Mouse (Mus musculus): ENCODE data around the gene Ltbp1. TPM values are rescaled to one million over a fixed set of nuclear protein-coding genes. Genes with fewer than 3 reads are reported as not detected.

Gene Ltbp1
- total RNA-seq, 2 experiments from 2014 or later: 7.2 to 7.8 TPM

DNA sequence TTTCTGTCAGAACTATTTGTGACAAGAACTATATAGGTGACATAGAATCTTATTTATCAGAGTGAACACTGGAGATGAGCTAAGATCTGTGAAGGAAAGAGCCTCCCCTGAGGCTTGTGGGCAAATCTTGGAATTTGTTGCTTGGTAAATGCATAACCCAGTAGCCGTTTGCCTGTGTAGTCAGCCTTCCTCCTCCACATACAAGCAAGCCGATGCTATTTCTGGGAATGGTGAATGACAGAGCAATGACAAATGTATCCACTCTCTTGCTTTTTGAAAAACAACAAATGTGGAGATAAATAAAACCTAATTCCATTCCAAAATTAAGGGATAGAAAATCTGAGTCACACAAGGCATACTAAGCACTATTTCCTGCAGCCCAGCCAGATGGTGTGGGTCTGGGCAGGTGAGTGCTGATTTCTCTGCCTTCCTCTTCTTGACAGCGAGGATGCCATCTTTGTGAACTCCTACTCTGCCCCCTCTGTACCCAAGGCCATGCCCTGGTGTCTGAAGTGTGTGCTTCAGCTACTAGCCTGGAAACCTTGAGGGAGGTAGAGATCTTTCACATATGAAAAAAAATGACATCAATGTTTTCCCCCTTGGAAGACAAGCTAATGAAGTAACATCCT is 163.3 kb downstream of the Ltbp1 start:
- no peak for DNase-seq (ENCODE audit: low spot score in 2 of 2)

DNA sequence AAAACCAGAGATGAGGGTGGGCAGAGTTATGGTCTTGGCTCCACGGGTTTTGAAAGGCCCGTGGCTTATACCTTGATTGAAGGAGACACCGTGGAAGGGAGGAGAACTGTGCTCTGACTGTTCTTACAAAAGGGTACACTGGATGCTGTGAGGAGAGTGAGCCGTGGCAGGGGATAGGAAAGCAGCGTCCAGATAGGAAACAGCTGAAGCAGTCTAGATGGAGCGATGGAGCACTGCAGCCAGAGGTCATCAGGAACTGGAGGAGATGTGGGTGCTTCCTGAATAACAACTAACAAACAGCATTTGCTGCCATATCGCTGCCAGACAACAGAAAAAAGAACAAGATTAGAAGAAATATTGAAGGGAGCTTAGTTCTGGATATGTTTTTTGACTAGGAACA is 166.3 kb downstream of the Ltbp1 start:
- no peak for DNase-seq (ENCODE audit: low spot score in 2 of 2)

GRCm38 (mm10) chr17:75172685-75173205 is 167.4 kb downstream of the Ltbp1 start:
- DNase-seq (ENCODE audit: low spot score in 2 of 2): no peak

DNA sequence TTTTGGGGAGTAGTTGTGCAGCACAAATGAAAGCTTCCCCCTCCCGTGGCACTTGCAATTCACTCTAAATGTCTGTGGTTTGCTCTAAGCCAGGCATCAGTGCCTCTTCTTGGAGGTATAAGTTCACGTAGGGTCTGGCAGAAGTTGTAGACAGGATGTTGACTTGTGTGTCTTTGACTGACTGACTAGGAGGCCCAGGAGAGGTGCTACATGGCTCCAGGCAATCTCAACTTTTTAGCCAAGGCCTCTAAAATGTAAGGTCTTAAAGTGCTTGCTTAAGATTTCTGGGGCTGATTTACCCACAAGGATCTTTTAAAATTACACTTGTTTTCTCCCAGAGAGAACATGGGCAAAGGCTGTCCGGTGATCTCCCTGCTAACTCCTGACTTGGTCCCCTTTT is 169.1 kb downstream of the Ltbp1 start:
- no peak for DNase-seq (ENCODE audit: low spot score in 2 of 2)

DNA sequence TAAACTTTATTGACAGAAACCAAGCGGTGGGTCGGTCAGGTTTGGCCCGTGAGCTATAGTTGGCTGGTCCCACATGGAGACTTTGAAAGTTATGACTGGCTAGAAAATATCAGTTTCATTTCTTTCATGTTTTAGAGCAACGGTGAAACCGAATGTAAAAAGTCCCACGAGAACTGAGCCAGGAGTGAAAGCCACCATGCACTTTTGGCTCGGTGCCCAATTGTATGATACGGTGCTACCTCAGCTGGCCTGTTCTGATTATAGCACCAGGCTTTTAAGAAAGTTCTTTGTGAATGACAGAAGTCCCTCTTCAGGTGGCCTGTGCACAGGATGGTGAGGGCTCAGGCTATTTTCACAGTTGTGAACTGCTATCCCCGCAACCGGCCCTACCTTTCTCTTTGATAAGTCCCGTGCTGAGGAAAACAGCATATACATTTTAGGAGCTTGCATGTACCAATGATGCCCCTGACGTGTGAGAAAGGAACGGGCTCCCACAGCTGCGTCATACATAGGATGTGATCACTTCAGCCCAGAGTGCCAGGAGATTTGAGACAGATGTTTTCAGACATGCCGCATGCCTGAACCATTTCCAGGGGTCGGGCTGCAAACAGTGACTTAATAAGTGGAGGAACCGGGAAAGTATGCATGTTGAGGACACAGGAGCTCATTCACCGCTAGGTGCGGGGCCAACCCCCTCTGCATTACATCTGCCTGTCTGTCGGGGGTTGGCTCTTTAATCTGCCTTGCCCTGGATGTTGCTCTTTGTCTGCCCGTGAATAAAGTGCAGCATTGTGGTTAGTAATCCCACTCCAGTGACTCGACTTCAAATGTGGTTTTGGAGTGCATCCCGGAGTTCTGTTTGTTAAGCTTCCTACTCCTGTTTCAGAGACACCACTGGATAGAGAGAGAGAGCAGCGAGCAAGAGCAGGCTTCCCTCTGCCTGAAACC is 172.8 kb downstream of the Ltbp1 start:
- peak; percentile 12 to 39 for DNase-seq (ENCODE audit: low spot score in 2 of 2)

- DNase-seq (ENCODE audit: low spot score in 2 of 2): no peak
These were observed 173.6 kb downstream of the Ltbp1 start for GRCm38 (mm10) chr17:75179001-75179400.

DNA sequence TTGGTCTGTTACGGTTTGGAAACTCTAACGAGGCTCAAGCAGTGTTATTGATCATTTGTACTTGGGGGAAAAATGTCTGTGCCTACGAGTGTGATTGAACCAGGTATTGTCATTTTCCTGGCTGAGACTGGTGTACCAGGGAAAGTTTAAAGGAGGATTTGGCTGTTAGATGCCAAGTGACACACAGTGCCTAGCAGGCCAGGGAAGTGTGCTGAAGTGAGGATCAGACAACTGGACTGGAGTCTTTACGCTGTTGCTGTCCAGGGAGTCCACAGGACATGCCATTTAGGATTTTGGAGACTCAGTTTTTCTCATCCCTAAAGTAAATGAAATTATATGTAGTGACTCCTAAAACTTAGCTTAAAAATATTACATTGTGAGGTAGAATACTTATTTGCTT is 174.9 kb downstream of the Ltbp1 start:
- DNase-seq (ENCODE audit: low spot score in 2 of 2): no peak

DNA sequence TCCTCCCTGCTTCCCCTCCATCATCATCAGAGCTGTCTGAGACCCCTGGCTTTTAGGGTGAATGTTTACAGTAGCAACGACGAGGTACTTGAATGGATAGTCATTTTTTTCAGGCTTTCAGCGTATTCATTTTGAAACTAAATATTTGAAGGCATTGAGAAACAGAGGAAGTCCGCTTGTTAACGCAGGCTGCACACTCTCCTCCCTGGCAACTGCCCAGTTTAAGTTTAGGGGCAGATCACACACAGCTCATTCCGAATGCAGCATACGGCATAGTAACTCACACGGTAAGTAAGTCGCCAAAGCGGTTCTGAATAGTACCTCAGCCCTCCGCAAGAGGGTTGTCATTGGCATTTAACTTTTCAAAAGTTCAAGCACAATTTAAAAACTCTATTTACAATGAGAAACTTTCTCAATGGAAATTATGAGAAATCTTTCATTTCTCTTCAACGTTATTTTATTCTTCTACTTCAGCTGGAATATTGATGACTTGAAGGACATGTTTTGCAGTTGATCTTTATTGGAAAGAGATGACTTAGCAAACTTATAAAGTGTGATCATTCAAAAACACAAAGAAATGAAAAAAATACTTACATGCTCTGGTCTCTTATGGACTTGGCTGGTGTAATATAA is 175.7 kb downstream of the Ltbp1 start:
- no peak for DNase-seq (ENCODE audit: low spot score in 2 of 2)

DNA sequence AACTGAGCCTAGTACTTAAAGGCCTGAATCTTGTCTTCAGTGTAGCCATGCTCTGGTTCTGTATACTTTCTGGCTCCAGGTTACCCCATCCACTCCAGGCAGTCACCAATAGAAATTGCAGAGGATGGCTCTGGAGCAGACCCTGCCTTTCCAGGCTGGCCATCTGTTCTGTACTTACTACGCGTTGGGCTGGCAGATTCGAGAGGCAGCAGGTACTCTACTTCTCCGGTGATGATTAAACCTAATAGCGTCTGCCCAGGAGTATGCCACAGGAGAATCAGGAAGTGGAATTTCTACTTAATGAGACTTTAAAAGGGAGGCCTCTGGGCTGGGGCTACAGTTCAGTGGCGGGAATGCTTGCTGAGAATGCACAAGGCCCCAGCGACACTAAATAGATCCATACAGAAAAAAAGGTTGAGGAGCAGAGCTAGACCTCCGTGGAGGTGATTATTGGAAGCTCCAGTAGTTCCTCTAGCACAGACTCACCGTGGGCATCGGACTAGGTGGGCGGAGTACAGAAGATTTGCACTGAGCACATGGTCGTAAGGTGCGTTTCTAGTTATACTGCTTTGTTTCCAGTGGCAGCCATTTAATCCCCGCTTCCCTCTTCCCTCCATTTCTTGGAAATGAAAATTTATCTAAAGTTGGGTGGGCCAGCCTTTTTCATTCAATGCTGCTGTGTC is 177.1 kb downstream of the Ltbp1 start:
- DNase-seq (ENCODE audit: low spot score in 2 of 2): no peak

- no peak for DNase-seq (ENCODE audit: low spot score in 2 of 2)
These were observed 181.6 kb downstream of the Ltbp1 start for GRCm38 (mm10) chr17:75186732-75187509.

GRCm38 (mm10) chr17:75196952-75197351 is 191.6 kb downstream of the Ltbp1 start:
- no peak for DNase-seq (ENCODE audit: low spot score in 2 of 2)

DNA sequence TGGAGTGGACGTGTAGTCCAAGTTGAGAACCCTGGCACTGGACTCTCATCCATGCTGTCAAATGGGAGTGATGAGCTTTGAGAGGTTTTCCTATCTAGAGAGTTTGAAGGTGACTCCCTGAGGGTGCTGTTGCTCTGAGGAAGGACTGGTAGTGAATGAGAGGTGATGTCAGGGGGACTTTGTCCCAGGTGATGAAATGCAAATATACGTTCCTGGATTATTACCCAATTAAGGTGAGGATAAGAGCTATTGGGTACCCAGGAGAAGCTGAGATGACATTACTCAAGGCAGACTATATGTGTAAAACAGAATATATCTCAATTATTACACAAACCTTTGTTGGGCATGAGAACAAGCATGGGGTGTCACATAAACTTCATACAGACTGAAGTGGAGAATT is 193.4 kb downstream of the Ltbp1 start:
- DNase-seq (ENCODE audit: low spot score in 2 of 2): no peak

- DNase-seq (ENCODE audit: low spot score in 2 of 2): no peak
These were observed 194.3 kb downstream of the Ltbp1 start for GRCm38 (mm10) chr17:75199694-75200093.

DNA sequence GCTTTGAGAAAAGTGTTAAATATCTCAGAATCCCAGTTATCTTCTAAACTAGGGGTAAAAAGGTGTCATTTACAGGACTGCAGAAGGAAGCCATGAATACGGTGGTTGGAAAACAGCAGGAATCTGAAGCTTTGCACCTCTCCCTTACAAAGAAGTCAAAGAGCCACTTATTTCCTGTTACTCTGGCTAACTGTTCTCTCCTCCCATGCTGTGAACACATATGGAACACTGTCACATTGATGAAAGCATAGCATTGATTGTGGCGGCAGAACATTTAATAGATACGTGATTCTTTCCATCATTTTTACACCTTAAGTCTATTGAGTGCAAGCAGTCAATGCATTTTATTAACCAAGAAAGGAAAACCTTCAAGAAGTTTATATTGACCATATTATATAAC is 196.9 kb downstream of the Ltbp1 start:
- no peak for DNase-seq (ENCODE audit: low spot score in 2 of 2)

- DNase-seq (ENCODE audit: low spot score in 2 of 2): no peak
These were observed 198.7 kb downstream of the Ltbp1 start for GRCm38 (mm10) chr17:75204065-75204464.

- DNase-seq (ENCODE audit: low spot score in 2 of 2): no peak
These were observed 200.9 kb downstream of the Ltbp1 start for GRCm38 (mm10) chr17:75206281-75206680.

- DNase-seq (ENCODE audit: low spot score in 2 of 2): no peak
These were observed 202.9 kb downstream of the Ltbp1 start for GRCm38 (mm10) chr17:75208164-75208698.

DNA sequence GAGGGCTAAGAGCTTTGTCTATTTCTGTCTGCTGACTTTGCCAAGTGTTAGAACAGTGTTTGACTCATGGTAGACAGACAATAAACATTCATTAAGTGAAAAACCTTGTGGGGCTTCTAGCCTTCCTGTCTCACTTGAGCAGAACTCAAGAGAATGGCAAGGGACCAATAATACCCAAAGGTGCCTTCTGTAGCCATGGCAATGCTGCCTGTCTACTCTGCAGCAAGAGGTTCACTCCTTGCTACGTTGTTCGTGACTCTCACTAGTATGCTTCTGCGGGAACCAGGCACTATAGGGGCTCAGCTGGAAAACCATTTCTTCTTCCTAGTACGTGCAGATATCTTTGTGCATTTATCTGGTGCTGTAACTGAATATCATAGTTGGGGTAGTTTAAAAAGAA is 205.2 kb downstream of the Ltbp1 start:
- DNase-seq (ENCODE audit: low spot score in 2 of 2): no peak

DNA sequence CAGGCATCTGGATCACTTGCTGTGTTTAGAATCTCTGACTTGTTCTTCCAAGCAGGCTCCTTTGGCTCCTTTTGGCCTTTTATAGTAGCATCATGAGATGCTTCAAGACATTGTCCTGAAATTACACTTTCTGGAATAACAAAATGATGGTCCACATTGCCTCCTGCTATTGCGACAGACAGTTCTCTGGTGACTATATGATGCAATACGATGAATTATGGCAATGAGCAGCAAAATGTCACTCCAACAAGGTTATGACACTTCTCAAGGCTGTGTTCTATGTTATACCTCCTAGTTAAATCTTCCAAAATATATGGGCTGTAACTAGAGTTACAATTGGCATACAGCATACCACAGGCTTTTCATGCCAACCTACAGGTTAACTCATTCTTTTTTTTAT is 211.0 kb downstream of the Ltbp1 start:
- no peak for DNase-seq (ENCODE audit: low spot score in 2 of 2)

GRCm38 (mm10) chr17:75218700-75219099 is 213.3 kb downstream of the Ltbp1 start:
- no peak for DNase-seq (ENCODE audit: low spot score in 2 of 2)
